Mouse (Mus musculus): ENCODE data around the gene Fuk. TPM values are rescaled to one million over a fixed set of nuclear protein-coding genes. Genes with fewer than 3 reads are reported as not detected.
"Not testable (repeated sequence)": the region's sequence is repeated elsewhere in the genome, so short reads cannot be mapped to it uniquely, and the experiment has no call there.

Fuk gene
- polyA plus RNA-seq, 1 experiment from 2014 or later: 6.9 TPM

DNA sequence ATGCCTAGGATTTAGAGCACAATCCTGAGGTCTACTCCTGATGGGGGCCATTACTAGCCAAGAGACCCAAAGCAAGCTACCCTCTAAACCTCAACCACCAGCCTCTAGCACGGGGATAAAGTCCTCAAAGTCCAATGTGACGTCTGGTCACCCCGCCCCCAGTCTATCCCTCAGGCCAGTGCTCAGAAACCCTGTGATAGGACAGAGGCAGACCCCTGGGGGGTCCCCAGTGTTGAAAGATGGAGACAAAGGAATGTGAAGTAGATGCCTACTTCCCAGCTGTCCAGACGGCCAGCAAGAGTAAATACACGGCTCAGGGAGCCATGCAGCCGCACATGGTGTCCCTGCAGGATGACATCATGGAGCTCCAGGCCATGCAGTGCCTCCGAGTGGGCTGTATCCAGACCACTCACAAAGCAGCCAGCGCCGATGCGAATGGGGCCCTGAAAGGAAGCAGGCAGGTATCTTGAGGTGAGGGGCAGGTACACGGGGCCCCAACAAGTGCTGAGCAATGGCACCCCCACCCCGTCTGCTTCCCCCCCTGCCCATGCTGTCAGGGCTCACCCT lies 12.3 kb downstream of the Fuk start:
- no peak overlapping the region for H3K27ac ChIP-seq (replicated peaks)
- H3K9ac ChIP-seq: no peak overlapping the region
- ATAC-seq (ENCODE audit: low read depth): no peak
- H3K27me3 ChIP-seq: no peaks in the 10 kb centered on the region
- H3K36me3 ChIP-seq: peaks cover 65% of the 10 kb centered on the region
- H3K4me1 ChIP-seq (replicated peaks): no peaks in the 10 kb centered on the region
- H3K4me2 ChIP-seq: no peak overlapping the region
- no peak overlapping the region for H3K4me3 ChIP-seq
- 79% methylated on average over 12 of the region's 12 CpGs for WGBS
- H3K9me3 ChIP-seq: no peaks in the 10 kb centered on the region

DNA sequence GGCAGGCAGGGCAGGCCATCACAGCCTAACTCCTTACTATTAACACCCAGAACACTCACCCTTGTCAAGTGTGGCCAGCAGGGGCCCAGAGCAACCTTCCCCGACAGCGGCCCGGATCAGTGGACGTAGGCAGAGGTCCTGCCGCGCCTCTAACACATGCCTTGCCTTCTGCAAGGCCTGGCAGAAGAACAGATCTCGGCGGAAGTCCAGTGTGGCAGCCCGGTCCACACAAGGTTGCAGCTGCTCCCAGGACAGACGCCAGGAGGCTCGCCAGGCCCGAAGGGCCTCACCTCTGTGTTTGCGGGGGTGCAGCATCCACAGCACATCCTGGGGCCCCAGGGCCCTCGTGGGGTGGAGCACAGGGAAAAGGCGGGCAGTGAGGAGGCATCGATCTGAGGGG lies 13.4 kb downstream of the Fuk start:
- Histone ChIP-seq H3K4me1 (replicated peaks) (no peaks in the 10 kb centered on the region), H3K27me3 (no peaks in the 10 kb centered on the region), H3K9ac (no peak overlapping the region), H3K9me3 (no peaks in the 10 kb centered on the region), H3K4me2 (no peak overlapping the region), H3K27ac (replicated peaks) (no peak overlapping the region), H3K4me3 (no peak overlapping the region), H3K36me3 (peaks cover 71% of the 10 kb centered on the region)
- 93% methylated on average over 16 of the region's 16 CpGs for WGBS
- no peak for ATAC-seq (ENCODE audit: low read depth)

DNA sequence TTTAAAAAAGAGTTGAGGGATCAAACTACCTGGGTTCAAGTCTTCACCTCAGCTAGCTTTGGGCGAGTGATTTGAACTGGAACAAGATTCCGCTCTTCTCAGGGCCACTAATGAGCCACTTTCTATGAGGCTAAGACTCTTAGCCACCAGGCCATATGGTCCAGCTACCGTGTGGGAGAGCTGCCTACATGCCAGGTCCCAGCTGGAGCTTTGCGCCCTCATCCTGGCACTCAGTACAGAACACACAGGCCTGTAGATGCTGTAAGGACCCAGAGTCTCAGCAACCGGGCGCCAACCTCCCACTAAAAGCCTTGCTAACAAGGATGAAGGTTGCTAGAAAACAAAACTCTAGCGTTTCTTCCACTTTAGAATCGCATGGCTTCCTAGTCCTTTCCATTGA lies 13.8 kb downstream of the Fuk start:
- Histone ChIP-seq H3K4me2 (no peak overlapping the region), H3K27me3 (no peaks in the 10 kb centered on the region), H3K27ac (replicated peaks) (no peak overlapping the region), H3K4me3 (no peak overlapping the region), H3K36me3 (peaks cover 74% of the 10 kb centered on the region), H3K4me1 (replicated peaks) (no peaks in the 10 kb centered on the region), H3K9ac (no peak overlapping the region), H3K9me3 (no peaks in the 10 kb centered on the region)
- WGBS: 92% methylated on average over 8 of the region's 8 CpGs
- no peak for ATAC-seq (ENCODE audit: low read depth)

DNA sequence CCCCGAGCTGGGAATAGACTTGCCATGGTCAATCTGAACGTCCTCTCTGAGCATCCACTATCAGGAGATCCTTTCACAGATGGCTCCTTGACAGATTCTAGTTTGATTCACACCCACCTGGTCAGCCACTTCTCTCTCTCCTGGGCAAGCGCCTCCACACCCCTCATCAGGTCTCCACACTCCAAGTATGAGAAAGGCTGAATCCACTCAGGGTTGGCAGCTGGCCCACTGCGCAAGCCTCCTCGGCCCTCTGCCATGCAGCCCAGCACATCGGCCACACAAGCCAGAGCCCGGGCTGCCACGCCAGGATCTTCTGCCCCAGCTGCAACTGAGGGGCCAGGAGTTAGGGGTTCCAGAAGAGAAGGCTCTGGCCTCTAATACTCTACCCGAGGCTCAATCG lies 14.7 kb downstream of the Fuk start:
- Histone ChIP-seq H3K27ac (replicated peaks) (no peak overlapping the region), H3K9ac (no peak overlapping the region), H3K4me3 (no peak overlapping the region), H3K4me2 (no peak overlapping the region), H3K4me1 (replicated peaks) (no peaks in the 10 kb centered on the region), H3K36me3 (peaks cover 75% of the 10 kb centered on the region), H3K9me3 (no peaks in the 10 kb centered on the region), H3K27me3 (no peaks in the 10 kb centered on the region)
- WGBS: 93% methylated on average over 10 of the region's 10 CpGs
- no peak for ATAC-seq (ENCODE audit: low read depth)

DNA sequence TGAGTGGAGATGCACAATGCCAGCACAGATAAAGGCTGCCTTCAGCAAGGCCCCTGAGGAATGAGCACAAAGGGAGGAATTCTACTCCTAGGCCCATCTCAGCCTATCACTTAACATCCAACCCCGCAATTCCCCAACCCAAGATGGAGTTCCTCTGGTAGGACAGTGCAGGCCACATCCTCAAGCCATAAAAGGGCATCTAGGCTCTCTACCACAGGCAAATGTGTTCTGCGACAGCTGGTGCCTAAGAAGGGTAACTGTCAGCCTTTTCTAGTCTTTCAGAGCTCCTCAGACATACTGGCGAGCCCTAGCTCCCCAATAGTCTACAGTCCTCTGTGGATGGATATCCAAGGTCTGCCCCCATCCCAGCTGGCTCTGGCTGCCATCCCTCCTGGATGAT lies 15.7 kb downstream of the Fuk start:
- Histone ChIP-seq H3K9ac (no peak overlapping the region; the same call in 1 of the 2 replicates), H3K27me3 (no peaks in the 10 kb centered on the region), H3K27ac (replicated peaks) (no peak overlapping the region), H3K4me3 (no peak overlapping the region), H3K9me3 (no peaks in the 10 kb centered on the region), H3K36me3 (peaks cover 82% of the 10 kb centered on the region), H3K4me2 (no peak overlapping the region), H3K4me1 (replicated peaks) (no peaks in the 10 kb centered on the region)
- 87% methylated on average over 3 of the region's 3 CpGs for WGBS
- ATAC-seq (ENCODE audit: low read depth): no peak

DNA sequence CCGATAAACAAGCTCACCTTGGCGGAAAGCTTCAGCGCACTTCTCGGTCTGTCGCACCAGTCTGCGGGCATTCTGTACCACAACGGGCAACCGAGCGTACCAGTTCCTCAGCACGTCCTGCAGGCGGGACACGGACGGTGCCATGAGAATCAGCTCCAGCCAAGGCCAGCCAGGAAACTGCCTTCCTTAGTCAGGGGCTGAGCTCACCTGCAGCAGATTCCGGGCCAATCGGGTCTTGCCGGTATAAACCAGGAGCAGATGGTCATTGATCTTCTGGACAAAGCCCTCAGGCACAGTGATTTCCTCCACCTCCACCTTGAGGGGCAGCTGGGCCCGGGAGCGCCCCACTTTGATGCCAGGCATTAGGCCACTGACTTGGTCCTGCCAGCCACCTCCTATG lies 18.5 kb downstream of the Fuk start:
- ATAC-seq (ENCODE audit: low read depth): no peak
- WGBS: 96% methylated on average over 18 of the region's 18 CpGs
- no peaks in the 10 kb centered on the region for H3K4me1 ChIP-seq (replicated peaks)
- no peaks in the 10 kb centered on the region for H3K9me3 ChIP-seq
- no peaks in the 10 kb centered on the region for H3K27me3 ChIP-seq
- H3K27ac ChIP-seq (replicated peaks): no peak overlapping the region
- H3K9ac ChIP-seq: no peak overlapping the region
- H3K4me2 ChIP-seq: no peak overlapping the region
- peaks cover 94% of the 10 kb centered on the region for H3K36me3 ChIP-seq
- no peak overlapping the region for H3K4me3 ChIP-seq

DNA sequence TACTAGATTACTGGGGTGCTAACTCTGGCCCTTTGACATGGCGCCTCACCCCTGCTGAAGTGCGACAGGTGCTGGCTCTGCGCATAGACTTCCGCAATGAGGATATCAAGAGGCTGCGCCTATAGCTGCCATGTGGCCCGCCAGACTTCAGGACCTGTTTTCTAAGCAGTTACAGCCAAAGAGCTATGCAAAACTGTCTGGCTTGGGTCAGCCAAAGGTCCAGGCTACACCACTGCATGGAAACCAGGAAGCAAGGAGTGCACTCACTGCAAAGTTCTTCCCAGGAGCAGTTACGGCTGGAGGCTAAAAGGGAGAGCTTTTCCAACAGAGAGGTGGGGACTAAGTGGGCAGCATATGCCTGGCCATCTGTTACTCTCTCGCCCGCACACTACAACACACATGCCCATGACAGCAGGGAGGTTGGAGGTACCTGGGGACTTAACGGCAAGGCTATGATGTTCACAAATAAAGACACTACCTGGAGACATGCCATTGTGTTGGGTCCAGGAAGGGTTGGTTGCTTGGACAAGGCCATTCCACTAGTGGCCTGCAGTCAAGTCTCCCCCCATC lies 20.5 kb downstream of the Fuk start:
- Histone ChIP-seq H3K27me3 (no peaks in the 10 kb centered on the region), H3K9me3 (no peaks in the 10 kb centered on the region), H3K4me1 (replicated peaks) (no peaks in the 10 kb centered on the region), H3K36me3 (peaks cover 98% of the 10 kb centered on the region), H3K4me3 (no peak overlapping the region), H3K9ac (no peak overlapping the region), H3K27ac (replicated peaks) (no peak overlapping the region), H3K4me2 (no peak overlapping the region)
- 89% methylated on average over 10 of the region's 10 CpGs for WGBS
- ATAC-seq (ENCODE audit: low read depth): no peak

DNA sequence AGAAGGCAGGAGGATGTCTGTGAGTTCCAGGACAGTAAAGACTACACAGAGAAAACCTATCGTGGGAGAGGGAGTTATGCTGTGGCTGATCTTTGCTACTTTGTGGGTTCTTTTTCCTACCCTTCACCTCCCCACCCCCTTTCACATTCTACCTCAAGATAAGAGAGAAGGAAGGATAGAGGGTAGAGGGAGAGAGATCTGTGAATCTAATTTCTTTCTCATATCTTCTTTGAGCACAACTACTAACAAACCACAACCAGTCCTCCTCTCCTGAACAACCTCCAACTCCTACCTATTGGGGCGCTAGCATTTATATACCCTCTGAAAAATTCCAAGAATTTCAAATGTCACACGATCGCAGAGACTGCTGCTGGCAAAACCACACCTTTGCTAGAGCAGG lies 24.4 kb downstream of the Fuk start:
- no peaks in the 10 kb centered on the region for H3K9me3 ChIP-seq
- H3K36me3 ChIP-seq: peaks cover 93% of the 10 kb centered on the region
- no peak for ATAC-seq (ENCODE audit: low read depth)
- H3K9ac ChIP-seq: no peak overlapping the region
- no peak overlapping the region for H3K4me2 ChIP-seq
- H3K27ac ChIP-seq (replicated peaks): no peak overlapping the region
- H3K4me1 ChIP-seq (replicated peaks): no peaks in the 10 kb centered on the region
- H3K27me3 ChIP-seq: no peaks in the 10 kb centered on the region
- 92% methylated on average over 4 of the region's 4 CpGs for WGBS
- H3K4me3 ChIP-seq: no peak overlapping the region

DNA sequence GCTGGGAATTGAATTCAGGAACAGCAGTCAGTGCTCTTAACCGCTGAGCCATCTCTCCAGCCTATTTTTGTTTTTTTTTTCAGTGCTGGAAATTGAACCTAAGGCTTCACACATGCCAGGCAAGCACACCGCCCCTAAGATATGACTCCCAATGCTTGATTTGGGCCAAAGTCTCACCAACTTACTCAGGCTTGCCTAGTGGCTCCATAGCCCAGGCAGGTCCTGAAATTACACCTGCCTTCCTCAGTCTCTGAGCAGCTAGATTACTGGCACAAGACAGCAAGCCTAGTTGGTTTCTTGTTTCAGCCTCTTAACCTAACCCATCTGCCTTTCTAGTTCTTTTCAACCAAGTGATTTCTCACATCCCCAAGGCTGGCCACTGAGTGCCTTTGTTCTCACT lies 31.8 kb downstream of the Fuk start:
- Histone ChIP-seq H3K4me3 (no peak overlapping the region), H3K36me3 (peaks cover 91% of the 10 kb centered on the region), H3K9ac (no peak overlapping the region), H3K9me3 (no peaks in the 10 kb centered on the region), H3K4me1 (replicated peaks) (no peaks in the 10 kb centered on the region), H3K27me3 (no peaks in the 10 kb centered on the region), H3K27ac (replicated peaks) (no peak overlapping the region), H3K4me2 (no peak overlapping the region)
- ATAC-seq (ENCODE audit: low read depth): no peak
- 97% methylated on average over 2 of the region's 2 CpGs for WGBS

DNA sequence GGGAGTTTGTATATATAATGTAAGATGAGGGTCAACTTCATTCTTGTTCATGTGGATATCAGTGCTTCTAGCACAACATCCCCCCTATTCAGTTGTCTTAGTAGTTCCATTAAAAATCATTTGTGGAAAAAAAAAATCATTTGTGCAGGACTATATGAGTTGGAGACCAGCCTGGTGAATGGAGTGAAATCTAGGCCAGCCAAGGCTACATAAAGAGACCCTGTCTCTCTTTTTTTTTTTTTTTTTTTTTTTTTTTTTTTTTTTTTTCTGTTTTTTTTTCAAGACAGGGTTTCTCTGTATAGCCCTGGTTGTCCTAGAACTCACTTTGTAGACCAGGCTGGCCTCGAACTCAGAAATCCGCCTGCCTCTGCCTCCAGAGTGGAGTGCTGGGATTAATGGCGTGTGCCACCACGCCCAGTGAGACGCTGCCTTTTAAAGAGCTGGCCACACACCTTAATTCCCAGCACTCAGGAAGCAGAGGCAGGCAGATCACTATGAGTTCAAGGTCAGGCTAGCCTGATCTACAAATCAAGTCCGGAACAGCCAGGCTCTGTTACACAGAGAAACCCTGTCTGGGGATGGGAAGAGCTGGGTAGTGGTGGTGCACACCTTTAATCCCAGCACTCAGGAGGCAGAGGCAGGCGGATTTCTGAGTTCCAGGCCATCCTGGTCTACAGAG lies 40.8 kb downstream of the Fuk start:
- H3K4me3 ChIP-seq; H3K27me3 ChIP-seq; H3K4me2 ChIP-seq; ATAC-seq (ENCODE audit: low read depth); H3K9ac ChIP-seq; H3K9me3 ChIP-seq; H3K27ac ChIP-seq (replicated peaks); H3K4me1 ChIP-seq (replicated peaks): not testable (repeated sequence)
- peaks cover 94% of the 10 kb centered on the region for H3K36me3 ChIP-seq
- 95% methylated on average over 7 of the region's 7 CpGs for WGBS

DNA sequence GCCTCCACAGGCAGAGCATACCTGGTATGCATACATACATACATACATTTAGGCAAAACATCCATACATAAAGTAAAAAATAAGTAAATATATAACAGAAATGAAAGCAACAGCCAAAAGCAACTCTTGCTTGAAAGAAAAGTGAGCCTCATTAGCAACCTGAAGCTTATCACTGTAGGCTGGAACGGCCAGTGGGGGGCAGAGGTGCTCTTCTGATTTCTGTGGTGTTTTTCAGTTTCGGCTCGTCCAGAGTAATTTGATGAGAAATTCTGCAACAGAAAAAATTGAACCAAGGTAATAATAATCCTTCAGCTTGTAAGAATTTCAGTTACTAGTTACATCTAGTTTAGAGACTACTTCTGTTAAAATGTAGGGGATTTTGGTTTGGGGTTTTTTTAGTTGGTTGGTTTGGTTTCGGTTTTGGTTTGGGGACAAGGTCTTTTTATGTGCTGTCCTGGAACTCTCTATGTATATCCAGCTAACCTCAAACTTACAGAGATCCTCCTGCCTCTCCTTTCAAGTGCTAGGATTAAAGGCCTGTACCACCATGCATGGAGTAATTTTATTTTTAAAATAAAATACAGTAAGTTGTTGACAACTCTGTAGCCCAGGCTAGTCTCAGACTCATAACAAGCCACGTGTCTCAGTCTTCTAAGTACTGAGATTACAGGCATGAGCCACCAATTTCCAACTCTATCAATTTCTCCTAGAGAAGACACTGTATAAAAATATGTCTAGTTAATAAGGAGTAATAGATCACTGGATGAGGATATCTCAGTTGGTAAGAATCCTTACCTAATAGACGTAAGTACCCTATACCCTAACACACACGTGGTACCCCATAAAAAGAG lies 42.4 kb downstream of the Fuk start:
- peaks cover 94% of the 10 kb centered on the region for H3K36me3 ChIP-seq
- ATAC-seq (ENCODE audit: low read depth): no peak
- H3K9ac ChIP-seq: no peak overlapping the region
- no peaks in the 10 kb centered on the region for H3K27me3 ChIP-seq
- H3K4me3 ChIP-seq: no peak overlapping the region
- H3K9me3 ChIP-seq: no peaks in the 10 kb centered on the region
- no peak overlapping the region for H3K27ac ChIP-seq (replicated peaks)
- H3K4me1 ChIP-seq (replicated peaks): no peaks in the 10 kb centered on the region
- H3K4me2 ChIP-seq: no peak overlapping the region
- 87% methylated on average over 7 of the region's 7 CpGs for WGBS

DNA sequence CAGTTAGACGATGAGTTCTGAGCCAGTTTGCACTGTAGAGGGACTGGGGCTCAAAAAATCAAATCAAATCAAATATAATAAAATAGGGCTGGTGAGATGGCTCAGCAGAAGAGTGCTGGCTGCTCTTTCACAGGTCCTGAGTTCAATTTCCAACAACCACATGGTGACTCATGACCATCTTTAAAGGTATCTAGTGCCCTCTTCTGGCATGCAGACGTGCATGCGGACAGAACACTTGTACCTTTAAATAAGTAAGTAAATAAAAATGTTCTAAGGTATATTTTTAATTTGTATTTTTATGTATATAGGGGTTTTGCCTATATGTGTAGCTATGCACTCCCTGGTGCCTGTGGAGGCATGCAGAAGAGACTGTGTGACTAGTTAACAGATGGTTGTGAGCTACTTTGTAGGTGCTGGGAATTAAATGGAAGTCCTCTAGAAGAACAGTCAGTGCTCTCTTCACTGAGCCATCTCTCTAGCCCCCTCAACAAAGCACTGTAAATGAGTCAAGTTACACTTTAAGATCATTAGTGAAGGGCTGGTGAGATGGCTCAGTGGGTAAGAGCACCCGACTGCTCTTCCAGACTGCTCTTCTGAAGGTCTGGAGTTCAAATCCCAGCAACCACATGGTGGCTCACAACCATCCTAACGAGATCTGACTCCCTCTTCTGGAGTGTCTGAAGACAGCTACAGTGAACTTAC lies 45.4 kb downstream of the Fuk start:
- WGBS: 92% methylated on average over 5 of the region's 5 CpGs
- no peaks in the 10 kb centered on the region for H3K27me3 ChIP-seq

More for the DNA sequence above, 45.4 kb downstream of the Fuk start:
- no peak for ATAC-seq (ENCODE audit: low read depth)
- no peaks in the 10 kb centered on the region for H3K4me1 ChIP-seq (replicated peaks)
- H3K27ac ChIP-seq (replicated peaks): no peak overlapping the region
- H3K9ac ChIP-seq: no peak overlapping the region
- peaks cover 94% of the 10 kb centered on the region for H3K36me3 ChIP-seq
- H3K4me2 ChIP-seq: no peak overlapping the region
- H3K9me3 ChIP-seq: no peaks in the 10 kb centered on the region
- H3K4me3 ChIP-seq: no peak overlapping the region

Data from neural tube, embryonic 13.5 days (tissue).